Mouse (Mus musculus): ENCODE measurements at regions not wholly inside any gene's neighbourhood (a gene's known extent, or its start where the extent isn't known, plus 50 kb on each side); places are given as distances from the start of the nearest gene placed in this dataset.

DNA sequence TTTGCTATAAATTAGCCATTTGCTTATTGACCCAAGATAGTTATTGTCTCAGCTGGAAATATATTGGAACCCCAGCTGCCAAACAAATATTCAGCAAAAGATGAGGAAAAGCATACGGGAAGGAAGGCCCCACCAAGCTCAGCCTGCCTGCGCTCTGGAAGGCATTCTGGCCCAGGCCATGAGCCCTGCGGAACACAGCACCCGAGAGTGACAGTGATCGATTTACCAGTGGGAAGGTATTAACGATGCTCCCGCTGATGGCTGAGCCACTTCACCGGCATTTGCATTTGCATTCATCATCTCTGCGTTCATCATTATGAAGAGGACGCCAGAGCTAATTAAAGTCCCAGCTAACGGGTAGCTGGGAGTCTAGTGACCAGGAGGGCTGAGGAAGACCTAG, 174.8 kb downstream of the Irx2 start:
- no peak for DNase-seq (ENCODE audit: low spot score)

DNA sequence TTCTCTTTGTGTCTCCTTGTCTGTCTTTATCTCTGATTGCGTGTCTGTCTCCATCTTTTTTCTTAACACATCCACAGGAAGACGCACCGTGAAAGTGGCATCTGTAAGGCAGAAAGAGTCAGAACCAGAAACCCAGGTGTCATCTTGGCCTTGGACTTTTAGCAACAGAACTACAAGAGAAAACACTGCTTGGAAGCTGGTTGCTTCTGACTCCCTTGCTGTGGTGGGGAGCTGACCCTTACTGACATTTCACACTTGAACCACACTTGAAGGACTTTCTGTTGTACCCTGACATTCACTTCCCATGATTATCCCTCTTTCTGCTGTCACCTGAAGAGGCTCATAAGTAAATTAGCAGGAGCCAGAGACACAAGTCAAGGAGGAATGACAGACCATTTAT, 180.6 kb downstream of the Irx2 start:
- no peak for DNase-seq (ENCODE audit: low spot score)

- no peak for DNase-seq (ENCODE audit: low spot score)
Measured at GRCm38 (mm10) chr13:72810626-72811025, 182.0 kb downstream of the Irx2 start.

DNA sequence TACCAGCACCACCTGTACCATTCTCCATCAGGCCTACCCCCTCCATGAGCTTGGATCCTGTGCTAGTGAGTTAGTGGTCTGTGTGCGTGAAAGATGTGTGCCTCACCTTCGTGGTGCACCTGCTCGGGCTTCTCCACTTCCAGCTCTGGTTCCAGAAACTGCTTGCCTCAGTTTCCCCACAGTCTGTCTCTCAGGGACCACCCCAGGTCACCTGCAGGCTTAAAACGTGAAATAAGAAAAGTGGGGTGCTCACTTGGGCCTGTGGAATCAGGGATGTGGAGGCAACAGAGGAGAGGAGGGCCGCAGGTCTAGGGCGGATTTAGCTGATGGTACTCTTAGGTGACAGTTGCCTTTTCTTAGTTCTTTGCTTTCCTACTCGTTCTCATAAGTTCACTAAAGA, 186.0 kb downstream of the Irx2 start:
- DNase-seq (ENCODE audit: low spot score): no peak

GRCm38 (mm10) chr13:72815236-72815932, 186.8 kb downstream of the Irx2 start:
- DNase-seq (ENCODE audit: low spot score): no peak

- no peak for DNase-seq (ENCODE audit: low spot score)
Measured at GRCm38 (mm10) chr13:72815933-72816553, 187.4 kb downstream of the Irx2 start.

GRCm38 (mm10) chr13:72816856-72817255, 188.2 kb downstream of the Irx2 start:
- DNase-seq (ENCODE audit: low spot score): no peak

GRCm38 (mm10) chr13:72817521-72817920, 188.9 kb downstream of the Irx2 start:
- DNase-seq (ENCODE audit: low spot score): no peak

DNA sequence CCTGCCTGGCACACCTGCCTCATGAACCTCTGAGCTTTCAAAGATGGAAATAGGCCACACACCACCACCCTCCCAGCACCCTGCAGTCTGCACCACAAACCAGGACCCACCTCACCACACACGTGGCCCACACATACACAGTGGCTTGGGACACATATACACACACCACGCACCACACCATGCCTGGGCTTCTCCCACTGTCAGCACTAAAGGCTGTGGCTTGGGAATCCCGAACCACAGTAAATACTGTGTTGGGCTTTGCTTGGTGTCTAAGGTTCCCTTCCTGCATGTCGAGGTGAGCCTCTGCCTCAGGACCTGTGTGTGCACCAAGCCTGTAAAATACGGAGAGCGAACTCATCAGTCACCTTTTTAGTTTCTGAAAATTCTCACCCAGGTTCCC, 189.3 kb downstream of the Irx2 start:
- no peak for DNase-seq (ENCODE audit: low spot score)

DNA sequence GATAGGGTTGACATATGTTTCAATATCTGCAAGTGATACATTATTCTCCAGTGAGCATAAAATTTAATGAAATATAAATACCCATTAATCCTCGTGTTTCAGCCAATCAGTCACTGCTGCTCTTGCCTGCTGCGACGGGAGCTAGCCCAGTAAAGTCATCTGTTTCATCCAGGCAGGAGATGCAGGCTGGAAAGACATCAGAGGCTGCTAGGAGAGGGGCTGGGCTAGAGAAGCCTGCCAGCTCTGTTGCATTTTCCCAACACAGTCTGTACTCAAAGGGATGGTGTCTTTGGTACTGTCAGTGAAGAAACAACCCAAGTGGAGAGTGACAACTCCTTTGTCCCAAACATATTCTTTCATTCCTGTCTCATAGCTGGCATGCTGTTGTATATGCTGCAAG, 198.0 kb downstream of the Irx2 start:
- no peak for DNase-seq (ENCODE audit: low spot score)

GRCm38 (mm10) chr13:72829331-72829730, 200.7 kb downstream of the Irx2 start:
- DNase-seq (ENCODE audit: low spot score): no peak

DNA sequence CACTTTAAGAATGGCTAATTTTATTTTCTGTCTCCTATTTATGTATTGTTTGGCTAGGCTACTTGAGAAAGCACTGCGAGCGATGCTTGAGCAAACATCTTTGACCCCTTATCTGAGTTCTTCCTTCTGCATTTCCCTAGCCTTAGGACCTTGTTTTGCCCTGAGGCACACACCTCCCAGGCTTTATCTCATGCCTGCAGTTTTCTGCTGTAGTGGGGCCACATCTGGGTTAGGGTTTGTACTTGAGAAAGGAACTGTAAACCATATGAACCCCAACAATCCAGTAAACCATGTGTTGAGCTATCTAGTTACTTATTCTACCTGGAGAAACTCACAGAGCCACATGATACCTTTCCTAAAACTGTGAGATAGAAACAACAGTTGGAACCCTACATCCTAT, 204.7 kb downstream of the Irx2 start:
- no peak for DNase-seq (ENCODE audit: low spot score)

GRCm38 (mm10) chr13:72837016-72837415, 208.4 kb downstream of the Irx2 start:
- no peak for DNase-seq (ENCODE audit: low spot score)

- DNase-seq (ENCODE audit: low spot score): no peak
Measured at GRCm38 (mm10) chr13:72848097-72848496, 219.5 kb downstream of the Irx2 start.

- no peak for DNase-seq (ENCODE audit: low spot score)
Measured at GRCm38 (mm10) chr13:72849841-72850240, 221.2 kb downstream of the Irx2 start.

GRCm38 (mm10) chr13:72852896-72853295, 224.3 kb downstream of the Irx2 start:
- no peak for DNase-seq (ENCODE audit: low spot score)

GRCm38 (mm10) chr13:72875921-72876320, 247.3 kb downstream of the Irx2 start:
- no peak for DNase-seq (ENCODE audit: low spot score)

GRCm38 (mm10) chr13:72894982-72895381, 266.4 kb downstream of the Irx2 start:
- no peak for DNase-seq (ENCODE audit: low spot score)

DNA sequence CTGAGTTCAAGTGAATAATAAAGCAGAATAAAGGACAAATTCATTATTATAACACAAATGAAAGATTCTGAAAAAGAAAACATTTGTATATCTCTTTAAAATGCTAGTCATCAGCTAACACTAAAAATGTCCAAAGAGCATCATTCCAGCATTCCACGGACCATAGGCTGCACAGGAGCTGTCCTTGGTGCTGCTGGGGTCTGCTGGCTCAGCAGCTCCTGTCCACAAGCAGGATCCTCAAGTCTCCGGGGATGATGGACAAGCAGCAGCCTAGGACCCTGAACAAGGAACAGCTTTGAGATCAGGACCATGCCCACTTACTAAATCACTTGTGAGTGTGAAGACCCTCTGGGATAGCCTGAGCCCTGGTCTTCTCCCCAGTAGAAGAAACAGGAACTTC, 274.0 kb downstream of the Irx2 start:
- DNase-seq (ENCODE audit: low spot score): no peak

DNA sequence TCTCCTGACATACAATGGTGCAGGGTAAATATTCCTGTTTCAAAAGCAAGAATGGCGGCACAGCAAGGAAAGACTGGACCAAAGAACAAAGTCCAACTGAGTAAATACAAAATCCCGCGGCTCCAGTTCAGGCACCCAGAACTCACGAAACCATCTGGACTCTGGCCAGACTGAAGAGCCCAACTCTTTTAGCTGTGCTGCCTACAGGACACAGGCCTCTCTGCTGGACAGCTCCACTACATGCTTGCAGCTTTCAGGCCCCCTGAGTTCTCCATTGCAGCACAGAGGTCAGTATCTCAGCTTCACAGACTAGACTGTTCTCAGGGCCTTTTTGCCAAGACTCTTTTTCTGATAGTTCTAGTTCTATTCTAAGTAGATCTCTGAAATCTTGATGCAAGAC, 290.3 kb downstream of the Irx2 start:
- no peak for DNase-seq (ENCODE audit: low spot score)

DNA sequence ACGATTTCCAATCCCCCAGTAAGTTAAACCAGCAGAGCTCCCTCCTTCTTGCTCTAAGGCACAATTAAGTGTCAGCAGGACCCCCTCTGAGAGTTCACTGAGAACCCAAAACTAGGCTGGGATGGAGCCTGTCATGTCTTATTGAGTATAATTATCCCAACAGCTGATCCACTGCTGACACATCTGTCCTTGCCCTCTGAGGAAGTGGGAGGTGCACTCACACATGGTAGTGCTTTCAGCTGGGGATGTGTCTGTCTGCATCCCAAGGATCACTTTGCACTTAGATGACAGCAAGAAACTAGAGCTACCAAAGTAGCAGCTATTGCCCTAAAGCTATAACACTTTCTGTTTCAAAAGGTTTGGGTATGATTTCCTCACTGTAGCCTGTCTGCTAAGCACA, 291.7 kb downstream of the Irx2 start:
- DNase-seq (ENCODE audit: low spot score): no peak

- peak; percentile 4 for DNase-seq (ENCODE audit: low spot score)
Measured at GRCm38 (mm10) chr13:72924560-72925135, 296.0 kb downstream of the Irx2 start.

- DNase-seq (ENCODE audit: low spot score): no peak
Measured at GRCm38 (mm10) chr13:72937246-72937645, 308.6 kb downstream of the Irx2 start.

Data from layer of hippocampus, adult 11-12 months (tissue).